Mouse (Mus musculus) limb, embryonic 11.5 days (tissue): ENCODE measurements around the gene Aurkaip1. TPM values are rescaled to one million over a fixed set of nuclear protein-coding genes. Genes with fewer than 3 reads are reported as not detected.
A peak's percentile ranks its signal among the peaks of the same experiment; 100 is the strongest.

Experiments used
- ATAC-seq: fragments of 200-750 bp; cut with Nextera tagmentation; 2 replicates; pipeline ENCODE4 v1.8.0; 2017; ENCODE audit warnings: low read depth; ENCODE audit not compliant: insufficient number of reproducible peaks, low FRiP score, low TSS enrichment
- DNase-seq: peaks from one replicate; pipeline ENCODE4 v3.0.0-alpha.2; 2015; ENCODE audit warnings: low spot score
- H3K27ac ChIP-seq: fragments of 300-500 bp; sonication (generic); replicated peaks from 2 replicates; pipeline ENCODE4 v1.5.1; 2014; ENCODE audit warnings: low read depth, mild to moderate bottlenecking, low read length
- H3K27me3 ChIP-seq: fragments of 300-500 bp; sonication (generic); 2 replicates; pipeline ENCODE4 v1.6.1; 2014; ENCODE audit warnings: mild to moderate bottlenecking, low read length, mixed read lengths; ENCODE audit not compliant: control insufficient read depth, insufficient read depth
- H3K36me3 ChIP-seq: fragments of 300-500 bp; sonication (generic); 2 replicates; pipeline ENCODE4 v1.6.1; 2014; ENCODE audit warnings: mild to moderate bottlenecking, low read length, moderate library complexity, mixed read lengths; ENCODE audit not compliant: control insufficient read depth, insufficient read depth
- H3K4me1 ChIP-seq: fragments of 300-500 bp; sonication (generic); 2 replicates; pipeline ENCODE4 v1.6.1; 2014; ENCODE audit warnings: low read length, mixed read lengths; ENCODE audit not compliant: control insufficient read depth, insufficient read depth
- H3K4me2 ChIP-seq: fragments of 300-500 bp; sonication (generic); 2 replicates; pipeline ENCODE4 v1.6.1; 2014; ENCODE audit warnings: low read depth, mild to moderate bottlenecking, moderate library complexity; ENCODE audit not compliant: severe bottlenecking
- H3K4me3 ChIP-seq: fragments of 300-500 bp; sonication (generic); 2 replicates; pipeline ENCODE4 v1.5.1; 2014; ENCODE audit warnings: low read depth, low read length
- H3K9ac ChIP-seq: fragments of 300-500 bp; sonication (generic); 2 replicates; pipeline ENCODE4 v1.6.1; 2014; ENCODE audit warnings: mild to moderate bottlenecking, low read length
- H3K9me3 ChIP-seq: fragments of 300-500 bp; sonication (generic); 2 replicates; pipeline ENCODE4 v1.6.1; 2016; ENCODE audit warnings: low read length; ENCODE audit not compliant: control insufficient read depth
- WGBS: fragments of 180-500 bp; shearing (Covaris S2); extraction: QIAGEN DNeasy Blood & Tissue Kit; methylation state at CpG from one replicate; pipeline ENCODE4 v1.1.7; 2014; 5-methylcytosine and 5-hydroxymethylcytosine counted together
- microRNA-seq: library from miRNA; unstranded; fragments of <30 nt; microRNA quantifications from one replicate; pipeline ENCODE4, GENCODE M21; 2016
- polyA plus RNA-seq: library from polyadenylated mRNA; unstranded; fragments of >200 nt; fragmentation: Nextera tagmentation; extraction: Ambion mirVana; gene quantifications from 2 replicates; pipeline ENCODE4 v1.2.1, GENCODE M21; 2014

Aurkaip1 gene
- polyA plus RNA-seq, 1 experiment from 2014 or later = 138 TPM

DNA sequence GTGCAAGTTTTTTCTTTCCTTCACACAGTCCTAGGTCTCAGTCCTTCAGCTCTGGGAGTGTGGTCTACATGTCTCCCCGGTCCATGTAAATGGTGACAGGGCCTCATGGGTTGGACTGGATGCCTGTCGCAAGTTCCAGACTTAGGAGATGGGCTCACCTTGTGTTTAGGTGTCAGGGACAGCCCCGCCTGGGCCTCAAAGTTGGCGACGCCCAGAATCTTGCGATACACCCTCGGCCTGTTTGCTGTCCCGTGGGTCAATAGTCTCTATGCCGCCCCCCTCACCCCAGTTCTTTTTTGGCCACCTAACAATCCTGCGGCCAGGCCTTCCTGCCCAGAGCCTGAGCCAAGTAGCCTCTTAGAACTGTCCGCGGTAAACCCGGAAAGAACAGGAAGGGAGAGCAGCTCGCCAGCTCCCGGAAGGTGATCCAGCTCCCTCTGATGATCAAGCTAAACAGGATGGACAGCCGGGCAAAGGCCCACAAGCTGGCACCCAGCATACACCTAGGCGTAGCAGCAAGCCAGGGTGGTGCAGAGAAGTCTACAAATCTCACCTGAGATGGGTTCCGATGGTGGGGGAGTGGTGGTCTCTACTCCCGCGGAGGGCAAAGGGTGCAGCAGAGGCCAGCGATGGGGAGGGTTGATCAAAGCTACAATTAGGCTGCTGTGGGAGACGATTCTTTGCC, 37.7 kb downstream of the Aurkaip1 start:
- no peaks in the 10 kb centered on the region for H3K9me3 ChIP-seq
- peak overlapping the region; percentile 96 for H3K4me2 ChIP-seq
- peak overlapping the region; percentile 77 for H3K4me3 ChIP-seq
- no peak overlapping the region for H3K27ac ChIP-seq
- WGBS = 13% methylated on average over 22 of the region's 22 CpGs
- DNase-seq = no peak
- peak; percentile 3 for ATAC-seq
- no peaks in the 10 kb centered on the region for H3K27me3 ChIP-seq
- peaks cover 6% of the 10 kb centered on the region for H3K4me1 ChIP-seq
- peak overlapping the region; percentile 75 for H3K9ac ChIP-seq
- H3K36me3 ChIP-seq = peaks cover 6% of the 10 kb centered on the region

- Histone ChIP-seq H3K9me3 (no peaks in the 10 kb centered on the region), H3K9ac (peak within 1 kb of the TSS; percentile 75), H3K36me3 (peaks cover 8% of the 10 kb centered on the region), H3K4me1 (peaks cover 6% of the 10 kb centered on the region), H3K27ac (no peak within 1 kb of the TSS; the same call in 1 of the 2 replicates), H3K4me3 (peak within 1 kb of the TSS; percentile 77), H3K4me2 (peak within 1 kb of the TSS; percentile 96), H3K27me3 (no peaks in the 10 kb centered on the region)
- DNase-seq (peak; percentile 96), ATAC-seq (peak; percentile 96)
- under 1% methylated on average over 63 of the region's 63 CpGs for WGBS
Measured at GRCm38 (mm10) chr4:155869317-155870033, 38.4 kb downstream of the Aurkaip1 start, which contains the start of the genes Cptp and Ints11. Gene Cptp, minus strand, starts transcription at chr4:155869440. Gene Ints11, plus strand, starts transcription at chr4:155869546.

DNA sequence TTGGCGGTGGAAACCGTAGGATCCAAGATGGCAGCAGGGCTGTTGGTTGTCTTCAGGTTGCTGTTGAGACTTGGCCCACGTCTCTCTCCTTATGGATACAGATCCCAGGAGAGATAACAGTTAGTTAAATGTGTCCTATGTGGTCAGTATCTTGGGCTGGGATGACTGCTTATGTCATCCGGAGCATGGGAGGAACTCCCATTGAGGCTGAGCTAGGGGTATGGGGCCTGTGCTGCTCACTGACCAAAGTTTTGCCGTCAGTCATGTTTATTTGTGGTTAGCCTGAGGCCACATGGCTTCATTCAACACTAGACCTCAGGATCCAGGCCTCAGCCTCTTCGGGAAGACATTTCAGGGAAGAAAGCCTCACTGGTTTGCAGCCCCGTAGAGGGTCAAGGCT, 40.3 kb downstream of the Aurkaip1 start:
- ATAC-seq (no peak), DNase-seq (no peak)
- no peaks in the 10 kb centered on the region for H3K27me3 ChIP-seq
- no peak overlapping the region for H3K27ac ChIP-seq
- no peak overlapping the region for H3K4me2 ChIP-seq
- no peaks in the 10 kb centered on the region for H3K9me3 ChIP-seq
- H3K36me3 ChIP-seq = peaks cover 18% of the 10 kb centered on the region
- H3K4me1 ChIP-seq = peaks cover 6% of the 10 kb centered on the region
- 95% methylated on average over 7 of the region's 7 CpGs for WGBS
- H3K9ac ChIP-seq = no peak overlapping the region
- no peak overlapping the region for H3K4me3 ChIP-seq

Small RNA genes within 50 kb of the gene (microRNA-seq; reads per million reads assigned to microRNA genes)
- gene Gm27743 = not detected

Other genes starting within 250 kb of the Aurkaip1 start
- 16.1 and 16.4 TPM in 2 replicates for gene Slc35e2, start 229.9 kb upstream of the Aurkaip1 start, polyA plus RNA-seq
- 69.4 and 79.9 TPM in 2 replicates for gene Cdk11b, start 206.4 kb upstream of the Aurkaip1 start, polyA plus RNA-seq
- not detected in 2 replicates for gene Gm10563, start 185.9 kb upstream of the Aurkaip1 start, polyA plus RNA-seq
- 11.3 and 12.2 TPM in 2 replicates for gene Mmp23, start 177.9 kb upstream of the Aurkaip1 start, polyA plus RNA-seq
- gene Mib2, start 162.1 kb upstream of the Aurkaip1 start, polyA plus RNA-seq = 16.0 and 16.6 TPM in 2 replicates
- 2.0 and 2.1 TPM in 2 replicates for gene Fndc10, start 136.9 kb upstream of the Aurkaip1 start, polyA plus RNA-seq
- gene Ssu72, start 126.5 kb upstream of the Aurkaip1 start, polyA plus RNA-seq = 145 and 147 TPM in 2 replicates
- gene Tmem240, start 96.5 kb upstream of the Aurkaip1 start, polyA plus RNA-seq = 0.55 and 0.79 TPM in 2 replicates
- 103 and 104 TPM in 2 replicates for gene Atad3a, start 70.2 kb upstream of the Aurkaip1 start, polyA plus RNA-seq
- 5.3 and 6.0 TPM in 2 replicates for gene Vwa1, start 56.6 kb upstream of the Aurkaip1 start, polyA plus RNA-seq
- 0.19 and 0.34 TPM in 2 replicates for gene Tmem88b, start 45.4 kb upstream of the Aurkaip1 start, polyA plus RNA-seq
- gene Ankrd65, start 40.8 kb upstream of the Aurkaip1 start, polyA plus RNA-seq = not detected in 2 replicates
- 238 and 245 TPM in 2 replicates for gene Mrpl20, start 28.4 kb upstream of the Aurkaip1 start, polyA plus RNA-seq
- 181 and 203 TPM in 2 replicates for gene Ccnl2, start 18.8 kb upstream of the Aurkaip1 start, polyA plus RNA-seq
- gene Mxra8, start 8.4 kb downstream of the Aurkaip1 start, polyA plus RNA-seq = 41.8 and 49.3 TPM in 2 replicates
- gene Dvl1, start 16.1 kb downstream of the Aurkaip1 start, polyA plus RNA-seq = 8.1 and 9.1 TPM in 2 replicates
- gene Tas1r3, start 32.1 kb downstream of the Aurkaip1 start, polyA plus RNA-seq = 0.24 and 0.28 TPM in 2 replicates
- 19.2 and 20.4 TPM in 2 replicates for gene Cptp, start 38.2 kb downstream of the Aurkaip1 start, polyA plus RNA-seq
- 89.4 and 91.1 TPM in 2 replicates for gene Ints11, start 38.3 kb downstream of the Aurkaip1 start, polyA plus RNA-seq
- gene Pusl1, start 60.5 kb downstream of the Aurkaip1 start, polyA plus RNA-seq = 42.4 and 45.5 TPM in 2 replicates
- 17.8 and 18.4 TPM in 2 replicates for gene Acap3, start 60.5 kb downstream of the Aurkaip1 start, polyA plus RNA-seq
- 163 and 169 TPM in 2 replicates for gene Ube2j2, start 112.6 kb downstream of the Aurkaip1 start, polyA plus RNA-seq
- gene C1qtnf12, start 131.0 kb downstream of the Aurkaip1 start, polyA plus RNA-seq = 24.3 and 28.5 TPM in 2 replicates
- 15.4 and 16.4 TPM in 2 replicates for gene B3galt6, start 161.4 kb downstream of the Aurkaip1 start, polyA plus RNA-seq
- gene Sdf4, start 161.6 kb downstream of the Aurkaip1 start, polyA plus RNA-seq = 131 and 142 TPM in 2 replicates
- gene Tnfrsf4, start 182.6 kb downstream of the Aurkaip1 start, polyA plus RNA-seq = 0.29 and 0.58 TPM in 2 replicates
- 0.62 and 0.65 TPM in 2 replicates for gene Tnfrsf18, start 194.9 kb downstream of the Aurkaip1 start, polyA plus RNA-seq
- 0.33 and 0.55 TPM in 2 replicates for gene Ttll10, start 228.1 kb downstream of the Aurkaip1 start, polyA plus RNA-seq